Mouse (Mus musculus) bone marrow macrophage, adult 2 months (primary cell): ENCODE results near the gene Hmgb1. TPM values are rescaled to one million over a fixed set of nuclear protein-coding genes. Genes with fewer than 3 reads are reported as not detected.

Source experiments
- H3K27ac ChIP-seq: 2 replicates; pipeline ENCODE4 v1.5.1; 2012; ENCODE audit warnings: low read depth, low read length; ENCODE audit not compliant: insufficient read depth
- H3K4me1 ChIP-seq: 2 replicates; pipeline ENCODE4 v1.6.1; 2012; ENCODE audit warnings: low read length; ENCODE audit not compliant: control insufficient read depth, insufficient read depth
- H3K4me3 ChIP-seq: 2 replicates; pipeline ENCODE4 v1.5.1; 2012; ENCODE audit warnings: mild to moderate bottlenecking, low read length, moderate library complexity; ENCODE audit not compliant: insufficient read depth
- CTCF ChIP-seq: IDR thresholded peaks from 2 replicates; pipeline ENCODE4 v1.5.1; 2012; ENCODE audit warnings: low read depth, mild to moderate bottlenecking, low read length, moderate library complexity
- POLR2A ChIP-seq: IDR thresholded peaks from 2 replicates; pipeline ENCODE4 v1.6.1; 2012; ENCODE audit warnings: mild to moderate bottlenecking, low read depth, low read length, borderline replicate concordance
- polyA plus RNA-seq: library from polyadenylated mRNA; stranded (reverse); fragments of >200 nt; gene quantifications from 2 replicates; pipeline ENCODE4 v1.2.4, GENCODE M21; 2012; ENCODE audit not compliant: missing spikeins, insufficient read depth, insufficient read length

The Hmgb1 gene
- polyA plus RNA-seq, 1 experiment: 89.1 TPM

GRCm38 (mm10) chr5:149212806-149213205 is 28.5 kb upstream of the Hmgb1 start:
- H3K27ac ChIP-seq: no peak overlapping the region
- H3K4me3 ChIP-seq: no peak overlapping the region
- TF ChIP-seq POLR2A (no peak), CTCF (no peak)
- no peaks in the 10 kb centered on the region for H3K4me1 ChIP-seq

- no peak for TF ChIP-seq POLR2A
- no peak for TF ChIP-seq CTCF
- Histone ChIP-seq H3K4me3 (no peak overlapping the region), H3K4me1 (no peaks in the 10 kb centered on the region), H3K27ac (no peak overlapping the region)
Observed at GRCm38 (mm10) chr5:149211041-149211440, 26.8 kb upstream of the Hmgb1 start.

- TF ChIP-seq POLR2A (no peak), CTCF (no peak)
- H3K4me3 ChIP-seq: no peak overlapping the region
- H3K4me1 ChIP-seq: no peaks in the 10 kb centered on the region
- no peak overlapping the region for H3K27ac ChIP-seq
Observed at GRCm38 (mm10) chr5:149209328-149209727, 25.0 kb upstream of the Hmgb1 start.

GRCm38 (mm10) chr5:149208776-149209175 is 24.5 kb upstream of the Hmgb1 start:
- no peak for TF ChIP-seq POLR2A
- H3K27ac ChIP-seq: no peak overlapping the region
- H3K4me1 ChIP-seq: no peaks in the 10 kb centered on the region
- H3K4me3 ChIP-seq: no peak overlapping the region

GRCm38 (mm10) chr5:149207661-149208060 is 23.4 kb upstream of the Hmgb1 start:
- Histone ChIP-seq H3K27ac (no peak overlapping the region), H3K4me1 (no peaks in the 10 kb centered on the region), H3K4me3 (no peak overlapping the region)

GRCm38 (mm10) chr5:149206286-149206685 is 22.0 kb upstream of the Hmgb1 start:
- no peak for TF ChIP-seq POLR2A
- TF ChIP-seq CTCF: no peak
- H3K27ac ChIP-seq: no peak overlapping the region
- no peaks in the 10 kb centered on the region for H3K4me1 ChIP-seq
- no peak overlapping the region for H3K4me3 ChIP-seq

More at GRCm38 (mm10) chr5:149207661-149208060, 23.4 kb upstream of the Hmgb1 start:
- TF ChIP-seq POLR2A (no peak), CTCF (no peak)

GRCm38 (mm10) chr5:149205265-149205664 is 21.0 kb upstream of the Hmgb1 start:
- Histone ChIP-seq H3K27ac (no peak overlapping the region), H3K4me3 (no peak overlapping the region), H3K4me1 (no peaks in the 10 kb centered on the region)
- TF ChIP-seq POLR2A: no peak
- no peak for TF ChIP-seq CTCF

- H3K4me3 ChIP-seq: no peak overlapping the region
- H3K27ac ChIP-seq: no peak overlapping the region
- TF ChIP-seq CTCF: no peak
- no peak for TF ChIP-seq POLR2A
- no peaks in the 10 kb centered on the region for H3K4me1 ChIP-seq
Observed at GRCm38 (mm10) chr5:149204822-149205221, 20.5 kb upstream of the Hmgb1 start.

- H3K4me1 ChIP-seq: no peaks in the 10 kb centered on the region
- no peak overlapping the region for H3K27ac ChIP-seq
- no peak overlapping the region for H3K4me3 ChIP-seq
- TF ChIP-seq CTCF (no peak), POLR2A (no peak)
Observed at GRCm38 (mm10) chr5:149203796-149204375, 19.6 kb upstream of the Hmgb1 start.

- Histone ChIP-seq H3K4me1 (no peaks in the 10 kb centered on the region), H3K4me3 (no peak overlapping the region), H3K27ac (no peak overlapping the region)
- TF ChIP-seq POLR2A (no peak), CTCF (no peak)
Observed at GRCm38 (mm10) chr5:149202941-149203340, 18.7 kb upstream of the Hmgb1 start.

GRCm38 (mm10) chr5:149198782-149199181 is 14.5 kb upstream of the Hmgb1 start:
- Histone ChIP-seq H3K27ac (no peak overlapping the region), H3K4me1 (peaks cover 2% of the 10 kb centered on the region; the same call in 1 of the 2 replicates), H3K4me3 (no peak overlapping the region)
- TF ChIP-seq CTCF (no peak), POLR2A (no peak)
